Mouse (Mus musculus): Measurements from ENCODE around the gene Tex101. TPM values are rescaled to one million over a fixed set of nuclear protein-coding genes. Genes with fewer than 3 reads are reported as not detected.
"Not testable (repeated sequence)": the region's sequence is repeated elsewhere in the genome, so short reads cannot be mapped to it uniquely, and the experiment has no call there.

The Tex101 gene
- polyA plus RNA-seq, 1 experiment from 2014 or later: not detected

DNA sequence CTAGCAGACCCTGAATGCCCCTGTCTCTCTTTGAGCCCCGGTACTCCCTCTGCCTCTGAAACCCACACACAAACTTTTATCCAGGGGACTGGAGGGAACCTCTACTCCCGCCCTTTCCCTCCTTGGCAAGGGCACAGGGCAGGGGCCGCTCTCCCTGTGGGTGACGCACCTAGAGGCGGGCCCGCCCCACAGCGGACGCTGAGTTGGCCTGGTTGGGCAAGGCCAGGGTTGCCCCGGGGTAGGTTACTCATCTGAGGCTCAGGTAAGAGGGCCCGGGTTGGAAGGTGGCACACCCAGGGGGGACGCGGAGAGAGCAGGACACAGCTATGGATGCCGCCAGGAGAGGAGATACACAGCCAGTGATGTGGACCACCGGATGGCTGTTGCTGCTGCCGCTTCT, 40.2 kb downstream of the Tex101 start, which contains the start of gene Lypd3:
Lypd3 (plus strand) TSS at position 287 of the 400 bp plus-strand sequence.
- ChIA-PET CTCF (interaction anchor here (1.6 kb wide), 1 partner anchor 35 kb away, joined by 4 read pairs; no protein-coding TSS in a partner anchor), POLR2A (interaction anchor here (0.9 kb wide), 1 partner anchor 36 kb away, joined by 3 read pairs; no protein-coding TSS in a partner anchor)
- no peak for DNase-seq (ENCODE audit: low read depth, low spot score)
- ATAC-seq: no peak
- in situ Hi-C loops (cut with MboI; ENCODE audit: low pct_unique_long_range_greater_than_20kb): no loop called here
- peaks cover 19% of the 10 kb centered on the region for H3K27me3 ChIP-seq
- TF ChIP-seq CTCF (IDR thresholded peaks at IDR 0.05): no peak

- no peak for DNase-seq (ENCODE audit: low read depth, low spot score)
- in situ Hi-C loops (cut with MboI; ENCODE audit: low pct_unique_long_range_greater_than_20kb): no loop called here
- TF ChIP-seq CTCF (IDR thresholded peaks at IDR 0.05): no peak
- ChIA-PET POLR2A (no interaction called here), CTCF (no interaction called here)
- no peak for ATAC-seq
- no peaks in the 10 kb centered on the region for H3K27me3 ChIP-seq
Observed at GRCm38 (mm10) chr7:24630116-24630880, 46.2 kb downstream of the Tex101 start.

DNA sequence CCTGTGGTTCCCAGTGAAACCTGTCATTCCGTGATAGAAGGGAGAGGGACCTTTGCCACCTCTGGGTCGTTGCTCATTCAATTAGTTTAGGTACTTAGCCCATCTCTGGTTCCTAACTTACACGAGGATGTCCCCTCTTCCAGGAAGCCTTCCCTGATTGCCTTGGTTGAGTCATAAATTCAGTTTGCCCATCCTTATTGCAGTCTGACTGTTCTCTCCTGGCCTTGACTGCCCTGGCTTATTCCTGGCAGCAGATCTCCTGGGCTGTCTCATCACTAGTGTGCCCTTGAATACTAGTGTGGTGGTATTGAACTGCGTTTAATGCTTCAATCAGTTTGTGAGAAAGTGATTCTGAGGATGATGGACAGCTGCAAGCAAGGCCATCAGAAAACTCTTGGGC, 46.8 kb downstream of the Tex101 start:
- H3K27me3 ChIP-seq: no peaks in the 10 kb centered on the region
- POLR2A ChIA-PET: no interaction called here
- ATAC-seq (no peak), DNase-seq (ENCODE audit: low read depth, low spot score) (no peak)
- in situ Hi-C loops (cut with MboI; ENCODE audit: low pct_unique_long_range_greater_than_20kb): no loop called here
- CTCF ChIA-PET: no interaction called here
- no peak for TF ChIP-seq CTCF (IDR thresholded peaks at IDR 0.05)

GRCm38 (mm10) chr7:24628685-24629610, 47.5 kb downstream of the Tex101 start:
- CTCF ChIA-PET: interaction anchor here (1.1 to 1.5 kb wide), 2 partner anchors 10 to 34 kb away, joined by 3 to 5 read pairs; no protein-coding TSS in a partner anchor
- no peak for TF ChIP-seq CTCF (IDR thresholded peaks at IDR 0.05)

GRCm38 (mm10) chr7:24622967-24623366, 53.5 kb downstream of the Tex101 start:
- ChIA-PET CTCF (interaction anchor here (1.3 kb wide), 1 partner anchor 29 kb away, joined by 6 read pairs; no protein-coding TSS in a partner anchor), POLR2A (no interaction called here)
- ATAC-seq: no peak
- no peak for DNase-seq (ENCODE audit: low read depth, low spot score)
- in situ Hi-C loops (cut with MboI; ENCODE audit: low pct_unique_long_range_greater_than_20kb): no loop called here
- H3K27me3 ChIP-seq: no peaks in the 10 kb centered on the region
- no peak for TF ChIP-seq CTCF (IDR thresholded peaks at IDR 0.05)

More at GRCm38 (mm10) chr7:24628685-24629610, 47.5 kb downstream of the Tex101 start:
- in situ Hi-C loops (cut with MboI; ENCODE audit: low pct_unique_long_range_greater_than_20kb): no loop called here
- POLR2A ChIA-PET: no interaction called here
- no peak for DNase-seq (ENCODE audit: low read depth, low spot score)
- ATAC-seq: no peak
- H3K27me3 ChIP-seq: no peaks in the 10 kb centered on the region

DNA sequence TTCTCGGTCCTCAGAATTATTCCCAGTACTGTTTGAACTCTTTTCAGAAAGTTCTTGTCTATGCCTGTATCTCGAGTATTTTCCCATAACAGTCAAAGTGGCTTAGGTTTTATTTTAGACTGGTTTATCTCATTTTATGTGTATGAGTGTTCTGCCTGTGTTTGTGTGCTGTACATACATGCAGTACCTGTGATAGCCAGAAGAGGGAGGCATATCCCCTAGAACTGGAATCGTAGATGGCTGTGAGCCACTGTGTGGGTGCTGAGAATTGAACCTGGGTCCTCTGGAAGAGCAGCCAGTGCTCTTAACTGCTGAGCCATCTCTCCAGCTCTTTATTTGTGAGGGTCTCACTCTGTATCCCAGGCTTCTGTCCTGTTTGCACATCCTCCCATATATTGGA, 55.3 kb downstream of the Tex101 start:
- H3K27me3 ChIP-seq: no peaks in the 10 kb centered on the region
- no peak for TF ChIP-seq CTCF (IDR thresholded peaks at IDR 0.05)
- ATAC-seq: no peak
- no peak for DNase-seq (ENCODE audit: low read depth, low spot score)
- POLR2A ChIA-PET: no interaction called here
- in situ Hi-C loops (cut with MboI; ENCODE audit: low pct_unique_long_range_greater_than_20kb): no loop called here
- CTCF ChIA-PET: no interaction called here

- ATAC-seq: no peak
- POLR2A ChIA-PET: no interaction called here
- no peaks in the 10 kb centered on the region for H3K27me3 ChIP-seq
- CTCF ChIA-PET: interaction anchor here (1.4 to 2.0 kb wide), 3 partner anchors 8 to 43 kb away, joined by 3 to 7 read pairs (median 4); no protein-coding TSS in a partner anchor
- in situ Hi-C loops (cut with MboI; ENCODE audit: low pct_unique_long_range_greater_than_20kb): no loop called here
- no peak for DNase-seq (ENCODE audit: low read depth, low spot score)
- TF ChIP-seq CTCF (IDR thresholded peaks at IDR 0.05): no peak
Observed at GRCm38 (mm10) chr7:24619671-24620397, 56.6 kb downstream of the Tex101 start.

GRCm38 (mm10) chr7:24618374-24618773, 58.1 kb downstream of the Tex101 start:
- POLR2A ChIA-PET; in situ Hi-C loops (cut with MboI; ENCODE audit: low pct_unique_long_range_greater_than_20kb); ATAC-seq; H3K27me3 ChIP-seq; DNase-seq (ENCODE audit: low read depth, low spot score): not testable (repeated sequence)
- CTCF ChIA-PET: interaction anchor here (1.4 to 2.0 kb wide), 4 partner anchors 10 to 44 kb away, joined by 3 to 7 read pairs (median 5); no protein-coding TSS in a partner anchor

Other genes with a start within 250 kb of the Tex101 start
- gene Irgc1, start 224.4 kb downstream of the Tex101 start, polyA plus RNA-seq (2021): not detected
- 87.9 TPM for gene Plaur, start 214.2 kb downstream of the Tex101 start, polyA plus RNA-seq (2021)
- 44.1 TPM for gene Cadm4, start 194.7 kb downstream of the Tex101 start, polyA plus RNA-seq (2021)
- 32.4 TPM for gene Zfp428, start 169.7 kb downstream of the Tex101 start, polyA plus RNA-seq (2021)
- 0.21 TPM for gene AC161166.1, start 164.2 kb downstream of the Tex101 start, polyA plus RNA-seq (2021)
- gene Irgq, start 146.0 kb downstream of the Tex101 start, polyA plus RNA-seq (2021): 28.8 TPM
- gene Pinlyp, start 130.6 kb downstream of the Tex101 start, polyA plus RNA-seq (2021): 0.26 TPM
- 60.3 TPM for gene Xrcc1, start 130.4 kb downstream of the Tex101 start, polyA plus RNA-seq (2021)
- 74.5 TPM for gene Ethe1, start 89.1 kb downstream of the Tex101 start, polyA plus RNA-seq (2021)
- gene Zfp575, start 89.0 kb downstream of the Tex101 start, polyA plus RNA-seq (2021): not detected
- 2.7 TPM for gene Phldb3, start 65.9 kb downstream of the Tex101 start, polyA plus RNA-seq (2021)
- gene Lypd3, start 40.1 kb downstream of the Tex101 start, polyA plus RNA-seq (2021): not detected
- not detected for gene BC049730, start 32.6 kb upstream of the Tex101 start, polyA plus RNA-seq (2021)
- gene Gm4763, start 50.2 kb upstream of the Tex101 start, polyA plus RNA-seq (2021): not detected
- gene Cd177, start 83.6 kb upstream of the Tex101 start, polyA plus RNA-seq (2021): 0.31 TPM
- not detected for gene Ceacam10, start 100.5 kb upstream of the Tex101 start, polyA plus RNA-seq (2021)
- gene Gm9844, start 185.5 kb upstream of the Tex101 start, polyA plus RNA-seq (2021): 1.6 TPM
- 0.10 TPM for gene Lypd4, start 193.3 kb upstream of the Tex101 start, polyA plus RNA-seq (2021)
- not detected for gene Dmrtc2, start 193.4 kb upstream of the Tex101 start, polyA plus RNA-seq (2021)
- 393 TPM for gene Rps19, start 207.7 kb upstream of the Tex101 start, polyA plus RNA-seq (2021)
- gene Cd79a, start 220.7 kb upstream of the Tex101 start, polyA plus RNA-seq (2021): not detected
- 95.7 TPM for gene Arhgef1, start 226.2 kb upstream of the Tex101 start, polyA plus RNA-seq (2021)

Data from Patski (cell line).